Mouse (Mus musculus): ENCODE data around the gene Pold4.

Gene Pold4

DNA sequence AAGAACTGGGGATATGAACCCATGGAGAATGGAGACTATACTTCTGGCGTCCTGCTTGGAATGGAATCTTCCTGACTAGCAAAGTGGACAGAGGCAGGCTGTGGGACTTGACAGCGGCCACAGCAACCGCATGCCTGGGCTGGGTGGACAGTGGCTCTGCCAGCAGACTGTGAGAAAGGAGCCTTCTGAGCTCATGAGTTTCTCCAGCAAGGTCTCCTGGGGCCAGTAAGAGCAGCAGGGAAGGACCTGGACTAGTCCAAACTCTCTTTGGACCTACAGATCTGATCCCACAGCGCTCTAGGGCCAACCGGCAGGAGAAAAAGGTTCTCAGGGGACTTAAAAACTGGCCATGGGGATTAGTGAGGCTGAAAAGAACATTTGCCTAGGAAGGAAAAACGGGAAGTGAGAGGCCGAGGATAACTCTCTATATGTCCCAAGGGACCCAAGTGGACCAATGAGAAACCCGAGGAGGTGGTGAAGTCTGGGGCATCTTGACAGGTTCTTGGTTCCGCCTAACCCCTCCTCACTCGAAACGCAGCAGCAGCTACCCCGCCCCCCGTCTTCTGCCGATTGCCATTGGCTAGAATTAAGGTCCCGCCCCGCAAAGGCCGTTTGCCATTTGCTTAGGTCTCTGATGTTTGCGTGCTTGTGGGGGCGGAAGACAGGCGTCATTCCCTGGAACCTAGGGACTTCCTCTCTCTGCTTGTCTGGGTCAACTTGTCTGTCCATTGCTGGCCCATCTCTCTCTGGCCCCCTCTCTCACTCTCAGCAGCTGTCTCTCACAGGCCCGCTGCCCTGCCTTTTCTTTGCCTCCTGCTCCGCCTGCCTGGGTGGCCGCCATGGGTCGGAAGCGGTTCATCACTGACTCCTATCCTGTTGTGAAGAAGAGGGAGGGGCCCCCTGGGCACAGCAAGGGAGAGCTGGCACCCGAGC is at the start of gene Pold4:
TSS of gene Pold4 (plus strand) at position 647 of the 933 bp plus-strand sequence.
- DNase-seq (ENCODE audit: low spot score) = peak; percentile 88

DNA sequence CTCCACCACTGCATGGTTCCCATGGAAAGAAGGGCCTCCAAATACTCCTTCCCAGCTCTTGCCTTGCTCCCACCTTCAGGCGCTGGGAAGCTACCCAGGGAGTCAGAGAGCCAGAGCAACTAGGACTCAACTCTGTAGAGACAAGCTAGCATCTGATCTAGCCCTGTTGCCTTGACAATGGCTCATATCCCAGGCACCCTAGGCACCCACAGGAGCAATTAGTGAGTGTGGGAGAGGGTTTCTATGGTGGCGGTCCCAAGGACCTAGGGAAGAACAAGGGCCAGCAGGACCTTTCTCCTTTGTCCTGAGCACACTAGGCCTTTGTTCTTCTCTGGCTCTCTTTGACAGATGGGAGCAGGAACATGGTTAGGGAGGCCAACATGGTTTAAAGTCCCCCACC is 48.0 kb upstream of the Pold4 start:
- no peak for DNase-seq (ENCODE audit: low spot score)

DNA sequence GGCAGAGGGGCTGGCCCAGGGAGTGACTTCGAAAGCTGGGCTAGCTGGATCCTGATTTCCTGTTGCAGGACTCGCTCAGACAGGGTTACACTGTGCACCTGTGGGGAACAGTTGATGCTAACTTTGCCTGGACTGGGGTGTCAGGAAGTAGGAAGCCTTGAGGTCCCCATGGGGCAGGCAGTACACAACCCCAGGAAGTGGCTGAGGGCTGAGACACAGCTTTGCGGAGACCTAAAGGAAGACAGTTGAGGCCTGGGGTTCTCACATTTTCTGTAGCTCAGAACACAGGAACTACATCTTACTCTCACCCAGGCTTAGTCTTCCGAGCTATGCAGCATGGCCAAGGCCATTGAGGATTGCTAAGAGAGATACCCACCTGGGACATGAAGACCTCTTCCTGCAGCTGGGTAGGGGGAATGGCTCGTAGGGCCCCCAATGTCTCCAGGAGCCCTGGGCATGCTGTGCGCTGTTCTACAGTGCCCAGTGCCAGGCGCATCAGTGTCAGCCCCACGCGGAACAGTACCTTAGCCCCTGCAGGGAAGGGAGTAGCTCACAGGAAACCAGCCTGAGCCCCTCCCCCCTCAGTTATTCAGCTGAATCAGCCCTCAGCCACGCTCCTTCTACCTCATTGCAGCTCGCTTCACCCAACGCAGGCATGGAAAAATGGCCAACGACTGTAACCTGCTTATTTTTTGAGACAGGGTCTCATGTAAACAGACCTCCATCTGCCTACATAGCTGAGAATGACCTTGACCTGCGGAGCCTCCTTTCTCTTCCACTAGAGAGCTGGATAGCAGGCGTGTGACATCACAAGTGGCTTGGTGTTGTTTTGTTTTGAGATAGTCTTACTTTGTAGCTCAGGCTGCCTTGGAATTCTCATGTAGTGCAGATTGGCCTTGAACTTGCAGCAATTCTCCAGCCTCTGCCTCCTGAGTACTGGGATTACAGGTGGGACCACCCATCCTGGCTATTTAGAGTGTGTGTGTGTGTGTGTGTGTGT is 46.4 kb upstream of the Pold4 start:
- DNase-seq (ENCODE audit: low spot score) = no peak

DNA sequence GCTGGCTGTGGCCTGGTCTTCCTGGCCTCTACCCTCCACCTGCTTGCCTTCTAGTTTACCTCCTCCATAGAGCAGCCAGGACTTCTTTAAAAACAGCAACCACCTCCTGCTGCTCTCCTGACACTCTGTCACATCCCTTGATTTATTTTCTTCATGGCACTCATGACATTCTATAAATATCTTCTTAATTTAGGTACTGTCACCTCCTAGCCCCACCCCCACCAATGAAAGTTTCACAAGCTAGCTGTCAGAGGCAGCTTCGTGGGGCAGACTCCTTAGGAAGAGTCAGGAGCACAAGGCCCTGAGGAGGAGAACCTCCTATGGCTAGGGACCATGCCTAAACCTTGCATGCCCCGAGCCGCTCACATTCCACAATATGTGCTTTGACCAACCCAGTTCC is 44.4 kb upstream of the Pold4 start:
- DNase-seq (ENCODE audit: low spot score) = no peak

DNA sequence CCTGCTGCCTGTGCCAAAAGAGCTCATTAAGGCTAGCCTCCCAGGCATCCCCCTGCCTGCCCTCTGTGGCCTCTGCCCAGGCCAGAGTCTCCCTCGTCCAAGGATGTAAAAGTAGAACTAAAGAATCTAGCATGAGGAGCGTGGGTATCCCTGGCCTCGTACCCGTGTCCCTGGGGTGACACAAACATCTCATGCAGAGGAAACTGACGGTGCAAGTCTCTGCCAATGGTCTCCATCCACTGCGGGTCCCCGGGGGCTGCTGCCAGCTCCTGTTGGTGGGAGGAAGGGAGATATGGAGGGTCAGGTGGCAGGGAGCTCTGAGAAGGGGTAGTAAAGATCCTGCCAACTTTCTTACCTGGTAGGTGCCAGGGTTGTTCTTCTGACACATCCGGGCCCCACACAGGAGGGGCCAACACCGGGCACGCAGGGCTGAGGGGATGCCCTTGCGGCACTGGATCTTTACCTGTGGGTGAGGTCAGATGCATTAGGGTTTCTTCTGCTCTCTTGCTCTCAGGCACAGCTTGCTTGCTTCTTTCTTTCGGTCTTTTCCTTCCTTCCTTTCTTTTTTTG is 42.6 kb upstream of the Pold4 start:
- DNase-seq (ENCODE audit: low spot score) = no peak

DNA sequence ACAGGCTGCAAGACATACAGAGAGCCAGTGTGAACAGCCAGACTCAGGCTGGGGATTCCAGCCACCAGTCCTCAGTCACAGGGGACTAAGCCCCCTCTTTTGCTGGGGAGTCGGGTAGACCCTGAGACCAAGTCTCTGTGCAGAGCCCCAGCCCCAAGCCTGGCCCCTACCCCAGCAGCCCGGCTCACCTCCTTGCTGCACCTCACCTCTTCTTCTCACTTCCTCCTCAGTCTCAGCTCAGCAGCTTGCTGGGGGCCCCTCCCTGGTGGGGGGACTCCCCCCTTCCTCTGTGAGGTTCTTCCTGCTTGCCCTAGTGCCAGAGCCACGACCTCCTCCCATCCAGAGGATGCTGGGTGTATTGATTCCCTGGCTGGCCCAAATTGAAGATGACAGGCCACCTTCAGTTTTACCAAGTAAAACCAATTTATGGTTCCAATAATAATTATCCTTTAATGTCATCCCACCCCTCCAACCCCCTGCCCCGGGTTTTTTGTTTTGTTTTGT is 40.8 kb upstream of the Pold4 start, which contains the start of gene Tbc1d10c:
TSS of gene Tbc1d10c (minus strand) at position 454 of the 504 bp plus-strand sequence.
- DNase-seq (ENCODE audit: low spot score) = peak; percentile 60

DNA sequence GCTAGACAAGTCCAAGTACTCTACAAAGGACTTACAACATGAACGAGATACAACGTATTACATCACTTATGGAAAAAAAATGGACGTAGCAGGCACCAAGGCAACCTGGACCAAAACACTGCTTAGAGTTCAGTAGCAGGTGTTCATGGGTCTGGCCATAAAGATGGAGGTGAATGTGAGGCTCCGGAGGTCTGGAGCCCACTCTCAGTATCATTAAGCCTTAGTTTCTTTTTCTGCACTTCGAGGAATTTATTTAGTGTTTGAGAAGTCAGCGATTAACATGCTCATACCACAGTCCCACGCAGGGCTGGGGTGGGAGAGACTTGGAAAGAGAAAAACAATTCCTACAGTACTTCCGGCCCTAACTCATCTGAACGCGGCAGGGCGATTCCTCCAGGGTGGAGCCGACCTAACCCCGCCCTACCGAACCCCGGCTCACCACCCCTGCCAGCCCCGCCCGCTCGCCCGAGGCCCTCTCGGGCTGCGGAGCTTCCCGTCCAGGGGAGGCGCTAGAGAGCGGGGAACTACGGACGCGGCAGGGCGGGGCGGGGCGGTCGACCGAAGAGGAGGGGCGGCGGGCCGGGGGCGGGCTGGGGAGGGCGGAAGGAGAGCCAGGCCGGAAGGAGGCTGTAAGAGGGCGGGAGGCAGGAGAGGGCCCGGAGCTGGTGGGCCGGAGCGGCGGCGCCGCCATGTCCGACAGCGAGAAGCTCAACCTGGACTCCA is 40.0 kb upstream of the Pold4 start, which contains the start of gene Ppp1ca:
TSS of gene Ppp1ca (plus strand) at position 538 of the 723 bp plus-strand sequence.
- peak; percentile 97 for DNase-seq (ENCODE audit: low spot score)

DNA sequence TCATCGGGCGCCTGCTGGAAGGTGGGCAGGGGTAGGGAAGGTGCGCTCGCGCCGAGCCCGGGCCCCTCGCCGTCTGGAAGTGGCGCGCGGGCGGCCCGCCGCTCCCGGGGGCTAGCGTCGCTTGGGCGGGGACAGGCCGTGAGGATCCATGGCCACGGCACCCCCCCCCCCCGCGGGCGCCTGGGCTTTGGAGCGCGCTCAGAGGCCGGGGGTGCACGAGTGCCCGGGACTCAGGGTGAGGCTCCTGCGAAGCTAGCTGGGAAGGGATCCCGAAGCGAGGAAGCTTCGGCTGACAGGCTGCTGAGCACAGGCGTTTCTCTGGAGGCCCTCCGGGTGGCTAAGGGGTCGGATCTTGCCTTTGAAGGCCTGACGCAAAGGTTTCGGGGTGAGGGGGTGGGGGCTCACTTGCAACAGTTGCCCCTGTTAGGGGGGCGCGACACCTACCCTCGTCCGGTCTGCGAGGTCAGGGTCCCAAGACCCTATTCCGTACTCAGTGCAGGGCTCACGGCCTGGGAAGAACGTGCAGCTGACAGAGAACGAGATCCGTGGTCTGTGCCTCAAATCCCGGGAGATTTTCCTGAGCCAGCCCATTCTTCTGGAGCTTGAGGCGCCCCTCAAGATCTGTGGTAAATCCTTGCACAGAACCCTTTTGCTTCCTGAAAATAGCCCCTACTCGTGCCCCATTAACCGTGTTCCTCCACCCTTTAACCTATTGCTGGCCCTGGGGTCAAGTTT is 39.3 kb upstream of the Pold4 start:
- DNase-seq (ENCODE audit: low spot score) = no peak

DNA sequence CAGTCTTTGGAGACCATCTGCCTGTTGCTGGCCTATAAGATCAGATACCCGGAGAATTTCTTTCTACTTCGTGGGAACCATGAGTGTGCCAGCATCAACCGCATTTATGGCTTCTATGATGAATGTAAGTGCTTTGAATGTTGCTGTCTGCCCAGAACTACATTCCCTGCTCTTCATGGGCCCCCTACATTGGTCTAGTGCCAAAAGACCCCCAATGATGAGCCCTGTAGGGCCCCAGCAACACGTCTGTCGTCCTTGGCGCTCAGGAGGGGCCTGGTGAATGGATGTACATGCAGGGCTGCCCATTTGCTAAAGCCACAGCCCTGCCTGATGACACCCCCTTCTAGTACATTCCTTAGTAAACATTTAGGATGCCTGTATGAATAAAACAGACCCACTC is 38.6 kb upstream of the Pold4 start:
- no peak for DNase-seq (ENCODE audit: low spot score)

DNA sequence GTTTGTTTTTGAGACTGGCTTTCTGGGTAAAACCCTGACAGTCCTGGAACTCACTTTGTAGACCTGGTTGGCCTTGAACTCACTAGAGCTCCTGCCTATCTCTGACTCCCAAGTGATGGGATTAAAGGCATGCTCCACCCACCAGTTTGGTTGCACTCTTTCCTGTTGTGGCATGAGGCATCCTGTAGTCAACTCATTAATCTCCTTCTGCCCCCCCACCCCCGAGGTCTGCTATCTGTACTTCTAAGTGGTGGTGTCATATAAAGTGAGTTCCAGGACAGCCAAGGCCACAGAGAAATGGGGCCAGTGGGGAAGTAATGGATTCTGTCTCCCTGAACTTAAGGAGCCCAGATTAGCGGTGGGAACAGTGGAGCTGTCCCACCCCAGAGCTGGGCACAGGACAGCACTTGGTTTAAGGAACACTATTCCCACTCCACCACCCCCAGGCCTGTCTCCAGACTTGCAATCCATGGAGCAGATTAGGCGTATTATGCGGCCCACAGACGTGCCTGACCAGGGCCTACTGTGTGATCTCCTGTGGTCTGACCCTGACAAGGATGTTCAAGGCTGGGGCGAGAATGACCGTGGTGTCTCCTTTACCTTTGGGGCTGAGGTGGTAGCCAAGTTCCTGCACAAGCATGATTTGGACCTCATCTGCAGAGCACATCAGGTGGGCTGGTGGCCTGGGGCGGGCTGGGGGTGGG is 37.5 kb upstream of the Pold4 start:
- no peak for DNase-seq (ENCODE audit: low spot score)

DNA sequence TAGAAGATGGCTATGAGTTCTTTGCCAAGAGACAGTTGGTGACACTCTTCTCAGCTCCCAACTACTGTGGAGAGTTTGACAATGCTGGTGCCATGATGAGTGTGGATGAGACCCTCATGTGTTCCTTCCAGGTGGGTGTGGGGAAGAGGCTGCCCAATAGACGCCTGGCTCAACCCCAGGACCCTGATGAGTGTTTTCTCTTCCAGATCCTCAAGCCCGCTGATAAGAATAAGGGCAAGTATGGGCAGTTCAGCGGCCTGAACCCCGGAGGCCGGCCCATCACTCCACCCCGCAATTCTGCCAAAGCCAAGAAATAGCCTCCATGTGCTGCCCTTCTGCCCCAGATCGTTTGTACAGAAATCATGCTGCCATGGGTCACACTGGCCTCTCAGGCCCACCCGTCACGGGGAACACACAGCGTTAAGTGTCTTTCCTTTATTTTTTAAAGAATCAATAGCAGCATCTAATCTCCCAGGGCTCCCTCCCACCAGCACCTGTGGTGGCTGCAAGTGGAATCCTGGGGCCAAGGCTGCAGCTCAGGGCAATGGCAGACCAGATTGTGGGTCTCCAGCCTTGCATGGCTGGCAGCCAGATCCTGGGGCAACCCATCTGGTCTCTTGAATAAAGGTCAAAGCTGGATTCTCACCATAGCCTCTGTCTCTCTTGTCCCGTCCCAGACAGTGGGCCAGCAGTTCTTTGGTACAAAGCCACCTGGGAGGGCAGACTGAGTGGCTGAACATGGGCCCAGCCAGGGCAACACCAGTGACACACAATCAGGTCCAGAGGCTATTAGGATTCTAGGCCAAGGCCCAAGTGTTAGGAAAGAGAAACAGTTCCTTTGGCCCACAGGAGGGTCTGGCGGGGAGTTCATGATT is 36.7 kb upstream of the Pold4 start:
- DNase-seq (ENCODE audit: low spot score) = no peak

DNA sequence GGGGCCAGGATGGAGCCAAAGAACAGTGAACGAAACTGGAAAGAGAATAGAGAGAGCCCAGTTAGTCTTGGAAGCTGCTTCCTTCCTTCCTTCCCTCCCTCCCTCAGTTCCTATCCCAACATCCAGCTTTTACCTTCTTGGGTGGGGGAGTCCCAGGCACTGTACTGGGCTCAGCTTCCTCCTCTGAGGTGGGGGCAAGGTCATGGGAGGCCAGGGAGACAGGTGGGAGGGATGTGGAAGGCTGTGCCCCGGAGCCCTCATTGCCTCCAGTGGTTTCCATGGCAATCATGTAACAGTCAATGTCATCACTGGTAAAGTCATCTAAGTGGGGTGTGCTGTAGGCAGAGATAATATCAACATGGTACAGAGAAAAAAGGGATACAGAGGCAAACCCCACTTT is 35.7 kb upstream of the Pold4 start:
- DNase-seq (ENCODE audit: low spot score) = no peak

DNA sequence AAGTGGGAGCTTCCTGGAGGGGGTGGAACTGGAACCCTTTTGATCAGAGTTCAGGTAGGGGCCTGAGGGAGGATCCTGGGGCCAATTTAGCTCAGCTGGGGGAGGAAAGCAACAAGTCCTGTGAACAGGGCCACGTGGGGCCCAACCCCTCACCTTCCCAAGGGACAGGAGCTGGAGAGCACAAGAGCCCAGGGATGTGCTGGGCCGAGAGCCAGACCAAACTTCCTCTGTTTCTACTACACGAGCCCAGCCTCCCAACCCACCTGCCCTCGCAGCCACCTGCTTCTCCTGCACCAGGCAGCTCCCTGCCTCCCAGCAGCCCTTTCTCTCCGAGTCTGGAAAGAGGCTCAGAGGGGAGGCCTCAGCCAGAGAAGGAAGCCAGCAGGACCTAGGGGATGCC is 35.2 kb upstream of the Pold4 start:
- DNase-seq (ENCODE audit: low spot score) = no peak

DNA sequence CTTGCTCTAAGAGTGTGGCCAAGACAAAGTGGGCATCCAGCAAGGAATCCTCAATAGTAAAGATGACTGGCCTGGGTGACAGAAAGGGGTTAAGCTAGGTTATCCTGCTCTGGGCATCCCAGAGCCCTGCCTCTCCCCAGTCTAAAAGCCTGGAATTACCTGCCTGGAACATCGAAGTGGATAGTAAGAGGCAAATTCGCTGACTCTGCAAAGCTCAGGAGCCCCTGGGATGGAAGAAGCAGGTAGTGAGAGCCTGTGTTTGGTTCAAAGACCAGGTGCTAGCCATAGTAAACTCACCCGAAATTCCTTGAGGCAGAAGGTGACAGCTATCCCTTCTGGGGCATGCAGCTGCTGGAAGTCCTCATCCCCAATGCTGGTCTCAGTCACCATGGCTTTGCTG is 34.5 kb upstream of the Pold4 start:
- DNase-seq (ENCODE audit: low spot score) = no peak

DNA sequence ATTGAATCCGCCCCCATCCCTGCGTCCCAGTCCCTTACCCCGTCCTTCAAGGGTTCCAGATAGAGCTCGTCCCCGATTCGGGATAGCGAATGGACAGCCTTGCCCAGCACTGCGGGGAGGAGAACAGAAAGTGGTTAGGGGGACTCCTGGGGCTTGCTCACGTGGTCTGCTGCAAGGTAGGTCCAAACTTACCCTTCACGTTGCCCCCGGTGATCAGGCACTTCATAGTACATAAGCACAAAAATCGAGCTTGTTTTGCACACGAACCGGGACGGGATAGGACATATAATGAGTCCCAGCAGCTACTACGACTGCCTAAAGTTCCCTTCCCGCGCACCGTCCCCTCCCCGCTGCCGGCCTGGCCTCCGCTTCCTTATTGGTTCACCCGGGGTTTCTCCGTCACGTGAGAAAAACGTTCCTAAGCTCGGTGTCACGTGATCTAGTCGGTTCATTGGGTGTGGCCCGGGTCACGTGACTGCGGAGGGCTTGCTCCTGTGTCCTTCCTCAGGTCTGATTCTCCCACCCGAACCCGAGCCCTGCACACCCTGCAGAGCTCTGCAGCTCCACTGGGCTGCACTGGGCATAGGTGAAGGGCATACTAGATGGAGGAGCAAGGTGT is 30.3 kb upstream of the Pold4 start, which contains the start of gene Rad9a:
TSS of gene Rad9a (minus strand) at position 372 of the 619 bp plus-strand sequence.
- peak; percentile 90 for DNase-seq (ENCODE audit: low spot score)

DNA sequence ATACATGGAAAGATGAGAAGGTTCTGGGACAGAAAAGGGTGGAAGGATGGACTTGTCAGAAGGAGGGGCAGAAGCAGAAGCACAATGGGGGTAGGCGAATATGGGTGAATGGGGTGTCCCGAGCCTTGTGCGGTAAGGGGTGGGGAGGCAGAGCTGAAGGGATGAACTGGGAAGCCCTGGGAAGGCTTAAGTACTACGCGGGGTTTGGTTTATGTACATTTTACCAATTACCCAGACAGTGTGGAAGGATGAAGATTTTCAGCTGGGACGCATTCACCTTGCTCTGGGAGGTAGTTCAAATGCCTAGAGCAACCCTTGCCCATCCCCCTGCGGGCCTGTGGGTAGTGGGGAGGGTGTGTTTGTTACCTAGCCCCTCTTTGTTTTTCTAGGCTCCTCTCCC is 29.6 kb upstream of the Pold4 start:
- DNase-seq (ENCODE audit: low spot score) = no peak

DNA sequence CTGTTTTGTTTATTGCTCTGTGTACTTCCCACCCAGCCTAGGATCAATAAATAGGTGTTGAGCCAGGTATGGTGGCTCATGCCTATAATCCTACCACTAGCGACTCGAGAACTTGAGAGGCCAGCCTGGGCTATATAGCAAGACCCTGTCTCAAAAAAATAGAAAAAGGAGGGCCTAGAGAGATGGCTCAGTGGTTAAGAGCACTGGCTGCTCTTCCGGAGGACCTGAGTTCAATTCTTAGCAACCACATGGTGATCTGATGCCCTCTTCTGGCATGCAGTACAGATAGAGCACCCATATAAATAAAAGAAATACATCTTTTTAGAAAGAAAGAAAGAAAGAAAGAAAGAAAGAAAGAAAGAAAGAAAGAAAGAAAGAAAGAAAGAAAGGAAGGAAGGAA is 28.6 kb upstream of the Pold4 start:
- no peak for DNase-seq (ENCODE audit: low spot score)

DNA sequence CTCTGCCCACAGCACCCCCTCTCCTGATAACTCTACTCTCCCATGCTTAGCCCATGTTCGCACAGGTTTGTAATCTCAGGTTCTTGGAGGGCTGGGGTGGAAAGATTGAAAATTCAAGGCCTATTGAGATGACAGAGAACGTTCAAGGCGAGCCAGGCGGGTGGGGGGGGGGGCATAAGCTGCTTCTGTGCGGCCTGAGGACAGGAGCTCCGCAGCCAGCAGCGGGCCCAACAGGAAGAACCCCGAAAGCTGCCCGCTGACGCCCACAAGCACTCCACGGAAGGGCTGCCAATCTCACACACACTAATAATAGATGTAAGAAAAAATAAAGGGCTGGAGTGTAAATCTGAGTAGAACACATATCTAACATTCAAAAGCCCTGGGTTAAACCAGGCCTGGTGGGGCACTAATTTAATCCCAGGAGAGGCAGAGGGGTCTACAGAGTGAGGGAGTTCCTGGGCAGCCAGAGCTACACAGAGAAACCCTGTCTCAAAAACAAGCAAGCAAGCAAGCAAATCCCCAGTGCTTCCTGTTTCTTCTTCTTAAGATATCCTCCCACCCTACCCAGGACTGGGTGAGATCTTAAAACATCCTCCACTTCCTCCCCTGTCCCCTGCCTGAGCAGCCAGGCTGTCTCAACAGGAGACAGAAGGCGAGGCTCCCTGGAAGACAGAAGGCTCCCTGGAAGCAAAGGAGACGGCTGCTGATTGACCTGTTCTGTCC is 27.9 kb upstream of the Pold4 start:
- no peak for DNase-seq (ENCODE audit: low spot score)
